Mouse (Mus musculus): ENCODE data around the gene Wdfy3. TPM values are rescaled to one million over a fixed set of nuclear protein-coding genes. Genes with fewer than 3 reads are reported as not detected.

Wdfy3 gene
- total RNA-seq, 1 experiment from 2014 or later, result 20.8 TPM

DNA sequence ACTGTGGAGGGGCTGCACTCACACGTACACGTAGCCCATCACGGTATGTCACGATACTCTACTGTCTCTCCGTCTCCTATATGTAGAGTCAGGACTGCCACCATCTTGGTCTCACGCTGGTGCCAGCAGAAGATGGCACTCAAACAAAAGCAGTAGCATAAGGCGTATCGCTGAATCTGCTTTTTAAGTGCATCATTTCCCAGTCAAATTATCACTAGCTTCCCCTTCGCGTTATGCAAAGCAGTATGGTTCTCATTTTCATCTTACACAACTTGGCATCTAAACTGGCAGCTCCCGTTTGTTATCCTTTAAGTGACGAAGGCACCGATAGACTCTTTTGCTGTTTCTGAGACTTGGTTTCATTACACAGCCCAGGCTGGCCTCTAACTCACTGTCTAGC is 110.4 kb downstream of the Wdfy3 start:
- ATAC-seq (ENCODE audit: extremely low read depth, insufficient number of reproducible peaks, low FRiP score, poor library complexity, severe bottlenecking), result no peak

DNA sequence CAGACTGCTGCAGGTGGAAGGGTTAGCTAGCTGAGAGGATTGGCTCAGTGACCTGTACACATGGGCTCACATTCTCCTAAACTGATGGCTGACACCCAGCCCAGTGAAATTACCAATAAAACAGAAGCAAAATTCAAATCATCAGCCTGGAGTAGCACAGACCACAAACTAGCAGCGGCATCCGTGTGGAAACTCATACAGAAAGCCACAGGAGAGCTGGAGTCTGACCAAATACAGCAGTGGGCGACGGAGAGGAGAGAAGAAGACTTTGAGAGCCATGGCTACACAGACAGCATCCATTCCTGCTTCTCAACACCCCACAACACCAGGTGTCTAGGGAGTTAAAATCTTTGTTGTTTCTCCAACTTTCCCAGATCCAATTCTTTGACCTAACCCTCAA is 110.8 kb downstream of the Wdfy3 start:
- no peak for ATAC-seq (ENCODE audit: extremely low read depth, insufficient number of reproducible peaks, low FRiP score, poor library complexity, severe bottlenecking)

DNA sequence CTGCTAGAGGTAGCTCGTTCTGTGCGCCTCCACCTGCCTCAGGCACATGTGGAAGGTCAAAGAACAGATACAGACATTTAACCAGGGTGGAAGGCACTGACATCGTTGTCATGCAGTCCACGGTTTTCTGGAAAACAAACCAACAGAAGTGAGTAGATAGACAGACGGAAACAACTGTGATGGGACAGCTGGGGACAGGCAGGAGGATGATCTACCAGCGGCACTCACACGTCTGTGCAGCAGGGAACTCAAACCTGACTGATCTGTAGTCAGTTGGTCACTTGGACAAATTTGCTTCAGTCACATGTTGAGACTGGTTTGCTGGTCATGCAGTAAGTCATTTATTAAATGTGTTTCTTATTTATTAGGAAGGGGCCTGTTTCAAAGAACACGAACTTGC is 112.3 kb downstream of the Wdfy3 start:
- no peak for ATAC-seq (ENCODE audit: extremely low read depth, insufficient number of reproducible peaks, low FRiP score, poor library complexity, severe bottlenecking)

DNA sequence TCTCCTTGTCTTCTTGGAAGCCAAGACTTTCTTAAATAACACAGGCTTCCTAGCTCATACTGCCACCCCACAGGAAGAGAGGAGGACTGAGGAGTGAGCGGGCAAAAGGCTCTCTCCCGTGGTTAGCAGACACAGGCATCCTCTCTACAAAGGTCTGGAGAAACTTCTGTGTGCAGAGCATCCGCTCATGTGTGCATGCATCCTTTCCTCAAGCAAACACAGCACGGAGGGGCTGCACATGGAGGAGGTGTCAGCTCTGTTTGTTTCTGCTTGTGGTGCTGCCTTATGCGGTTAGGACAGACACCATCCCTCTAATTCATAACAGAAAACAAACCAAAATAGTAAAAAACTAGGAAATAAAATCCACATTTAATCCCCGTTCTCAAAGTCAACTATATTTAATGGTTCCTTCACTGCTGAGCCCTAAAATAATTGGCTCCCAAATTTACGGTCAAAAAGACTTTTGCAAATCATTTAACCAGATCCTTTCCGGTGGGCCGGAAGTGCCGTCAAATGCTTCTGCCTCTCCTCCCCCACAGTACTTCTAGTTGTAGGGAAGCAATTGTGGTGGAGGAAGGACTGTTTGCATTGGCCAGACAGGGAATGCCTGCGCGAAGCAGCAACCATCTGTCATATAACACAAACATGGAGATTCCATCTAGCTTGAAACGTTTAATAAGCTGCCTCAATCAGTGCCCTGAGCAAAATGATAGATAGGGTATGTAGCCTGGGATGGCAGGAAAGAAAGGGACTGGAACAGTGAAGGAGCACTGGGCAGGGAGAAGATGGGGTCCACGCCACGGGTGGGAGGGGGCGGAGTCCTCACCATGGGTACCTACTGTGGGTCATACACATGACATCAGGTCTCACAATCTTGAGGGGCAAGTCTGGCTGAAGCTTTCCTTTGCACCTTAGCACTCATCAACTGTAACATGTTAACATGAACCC is 115.1 kb downstream of the Wdfy3 start:
- ATAC-seq (ENCODE audit: extremely low read depth, insufficient number of reproducible peaks, low FRiP score, poor library complexity, severe bottlenecking), result no peak

DNA sequence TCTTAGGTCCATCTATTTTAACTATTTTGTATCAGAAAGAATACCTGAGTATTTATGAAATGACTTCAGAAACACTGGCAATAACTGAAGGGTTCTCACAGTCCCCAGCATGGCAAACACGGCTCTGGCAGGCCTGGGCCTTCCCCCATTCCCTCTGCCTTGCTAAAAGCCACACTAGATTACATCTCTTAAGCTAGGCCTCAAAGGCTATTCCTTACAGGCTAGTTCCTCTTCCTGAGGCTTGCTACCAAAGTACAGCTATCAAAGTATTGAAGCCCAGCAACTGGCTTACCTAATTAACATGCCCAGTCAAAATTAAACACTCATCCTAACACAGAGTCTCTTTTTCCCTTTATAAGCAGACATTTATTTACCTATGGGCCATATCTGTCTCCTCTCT is 117.8 kb downstream of the Wdfy3 start:
- no peak for ATAC-seq (ENCODE audit: extremely low read depth, insufficient number of reproducible peaks, low FRiP score, poor library complexity, severe bottlenecking)

DNA sequence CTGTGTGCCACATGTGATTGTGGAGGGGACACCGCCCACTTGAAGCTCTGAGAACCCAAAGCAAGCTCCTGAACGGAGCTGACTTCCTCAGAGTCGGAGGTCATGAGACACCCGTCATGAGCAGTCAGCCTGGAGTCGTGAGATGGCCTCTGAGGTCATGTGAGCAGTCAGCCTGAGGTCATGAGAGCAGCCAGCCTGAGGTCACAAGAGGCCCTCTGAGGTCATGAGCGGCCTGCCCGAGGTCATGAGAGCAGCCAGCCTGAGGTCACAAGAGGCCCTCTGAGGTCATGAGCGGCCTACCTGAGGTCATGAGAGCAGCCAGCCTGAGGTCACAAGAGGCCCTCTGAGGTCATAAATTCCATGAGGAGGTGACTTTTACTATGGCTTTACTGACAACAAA is 120.4 kb downstream of the Wdfy3 start:
- ATAC-seq (ENCODE audit: extremely low read depth, insufficient number of reproducible peaks, low FRiP score, poor library complexity, severe bottlenecking), result no peak

DNA sequence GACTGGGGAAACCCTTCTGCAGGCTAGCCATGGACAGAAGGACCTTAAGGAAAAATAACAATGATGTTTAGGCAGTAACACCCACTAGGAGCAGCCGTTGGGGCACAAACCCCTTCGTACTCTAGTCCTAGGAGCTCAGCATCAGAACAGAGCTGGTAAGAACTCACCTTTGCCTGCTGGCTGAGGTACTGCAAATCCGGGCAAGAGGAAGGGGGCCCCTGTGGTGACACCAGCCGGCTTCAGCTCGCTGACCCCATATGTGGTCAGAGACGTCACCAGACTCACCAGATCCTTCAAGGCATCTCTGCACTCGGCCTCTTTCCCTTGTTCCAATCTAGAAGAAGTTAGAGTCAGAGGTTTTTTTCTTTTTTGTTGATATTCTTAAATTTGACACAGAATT is 121.1 kb downstream of the Wdfy3 start:
- ATAC-seq (ENCODE audit: extremely low read depth, insufficient number of reproducible peaks, low FRiP score, poor library complexity, severe bottlenecking), result no peak

DNA sequence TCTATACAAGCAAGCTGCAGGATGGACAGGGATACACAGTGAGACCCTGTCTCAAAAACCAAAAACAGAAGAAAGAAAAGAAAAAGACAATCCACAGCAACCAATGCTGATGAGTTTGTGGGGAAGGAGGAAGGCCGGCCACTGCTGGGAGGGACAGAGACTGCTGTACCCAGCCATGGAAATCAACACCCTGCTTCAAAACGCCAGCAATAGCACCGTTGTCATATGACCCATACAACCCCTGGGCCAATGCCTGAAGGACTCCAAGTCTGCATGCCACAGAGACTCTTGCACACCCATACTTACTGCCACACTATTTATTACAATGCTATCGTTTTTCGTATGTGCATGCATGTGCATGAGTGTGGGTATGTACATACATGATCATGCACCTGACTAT is 124.0 kb downstream of the Wdfy3 start:
- no peak for ATAC-seq (ENCODE audit: extremely low read depth, insufficient number of reproducible peaks, low FRiP score, poor library complexity, severe bottlenecking)

DNA sequence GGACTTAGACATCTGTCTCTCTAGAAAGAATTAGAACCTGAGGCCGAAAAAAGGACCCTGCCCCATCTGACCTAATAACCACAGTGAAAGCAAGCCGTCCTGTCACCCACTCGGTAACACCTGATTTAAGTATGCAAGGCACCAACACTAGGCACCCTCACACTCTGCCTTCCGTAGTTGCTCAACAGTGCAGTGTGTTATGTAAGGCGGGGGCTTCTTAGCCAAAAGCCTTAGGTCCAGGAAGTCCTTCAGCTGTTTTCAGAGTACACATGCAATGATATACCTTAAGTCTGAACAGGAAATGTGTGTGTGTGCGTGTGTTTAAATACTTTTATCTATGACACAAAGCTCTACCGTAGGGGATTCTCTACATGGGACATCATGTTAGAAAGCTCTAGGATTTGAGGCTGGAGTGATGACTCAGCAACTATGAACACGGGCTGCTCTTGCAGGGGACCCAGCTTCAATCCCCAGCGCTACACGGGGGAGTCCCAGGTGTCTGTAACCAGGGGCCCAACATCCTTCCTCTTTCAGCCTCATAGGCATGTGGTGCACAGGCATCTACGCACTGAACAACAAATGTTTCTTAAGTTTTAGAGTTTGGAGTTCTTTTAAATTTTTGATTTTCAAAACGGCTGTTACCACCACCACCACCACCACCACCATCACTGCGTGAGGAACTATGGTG is 131.7 kb downstream of the Wdfy3 start:
- peak; percentile 60; the same call in 1 of the 2 replicates for ATAC-seq (ENCODE audit: extremely low read depth, insufficient number of reproducible peaks, low FRiP score, poor library complexity, severe bottlenecking)

DNA sequence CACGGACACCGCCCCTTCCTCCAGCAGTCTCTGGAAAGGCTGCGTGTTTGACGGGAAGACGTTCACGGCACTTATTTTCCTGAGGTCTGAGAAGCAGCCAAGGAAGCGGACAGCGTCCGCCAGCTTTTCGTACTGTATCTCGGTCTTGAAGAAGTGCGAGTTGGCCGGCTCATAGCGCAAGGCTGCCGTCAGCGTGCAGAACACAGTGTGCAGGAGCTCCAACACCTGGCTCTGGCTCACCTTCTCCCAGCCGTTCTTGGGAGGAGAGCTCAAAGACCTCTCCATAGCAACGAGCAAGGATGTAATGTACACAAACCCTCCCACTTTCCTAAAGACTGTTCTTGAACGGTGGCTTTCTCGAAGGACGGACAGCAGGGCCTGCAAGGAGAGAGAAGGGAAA is 132.4 kb downstream of the Wdfy3 start:
- ATAC-seq (ENCODE audit: extremely low read depth, insufficient number of reproducible peaks, low FRiP score, poor library complexity, severe bottlenecking), result no peak

DNA sequence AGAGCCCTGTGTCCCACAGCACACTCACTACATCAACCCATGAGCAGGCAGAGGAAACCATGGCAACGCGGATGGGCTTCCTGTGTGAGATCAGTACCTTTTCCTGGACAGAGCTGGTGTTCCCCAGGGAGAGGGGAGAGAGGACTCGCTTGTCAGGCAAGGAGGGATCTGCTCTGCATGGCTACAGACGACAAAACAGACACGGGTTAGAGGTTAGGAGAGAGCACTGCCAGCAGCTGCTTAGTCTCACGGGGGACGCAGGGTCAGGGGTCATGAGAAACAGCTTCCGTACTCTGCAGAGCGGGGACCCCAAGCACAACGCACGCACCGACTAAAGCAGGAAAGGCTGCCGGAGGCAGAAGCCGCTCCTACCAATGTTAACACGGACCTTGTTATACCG is 133.8 kb downstream of the Wdfy3 start:
- 0 out of 2 replicates have a peak, but pooled peaks have one; percentile 8 for ATAC-seq (ENCODE audit: extremely low read depth, insufficient number of reproducible peaks, low FRiP score, poor library complexity, severe bottlenecking)

DNA sequence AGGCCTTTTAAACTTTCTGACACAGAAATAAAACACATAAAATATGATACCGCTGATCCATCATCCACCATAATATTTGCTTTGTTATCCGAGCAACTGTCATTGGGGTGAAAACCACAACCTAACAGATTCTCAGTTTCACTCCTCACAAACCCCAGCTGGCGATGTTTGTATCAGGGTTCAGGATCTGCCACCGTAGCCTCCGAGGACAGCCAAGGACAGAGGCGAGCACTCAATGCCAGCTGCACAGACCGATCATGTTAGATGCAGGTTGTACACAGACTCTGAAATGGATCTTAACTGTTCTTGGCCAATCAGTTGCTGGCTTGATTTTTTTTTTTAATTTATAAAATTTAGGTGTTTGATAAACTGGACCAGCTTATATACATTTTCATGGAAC is 135.1 kb downstream of the Wdfy3 start:
- no peak for ATAC-seq (ENCODE audit: extremely low read depth, insufficient number of reproducible peaks, low FRiP score, poor library complexity, severe bottlenecking)

DNA sequence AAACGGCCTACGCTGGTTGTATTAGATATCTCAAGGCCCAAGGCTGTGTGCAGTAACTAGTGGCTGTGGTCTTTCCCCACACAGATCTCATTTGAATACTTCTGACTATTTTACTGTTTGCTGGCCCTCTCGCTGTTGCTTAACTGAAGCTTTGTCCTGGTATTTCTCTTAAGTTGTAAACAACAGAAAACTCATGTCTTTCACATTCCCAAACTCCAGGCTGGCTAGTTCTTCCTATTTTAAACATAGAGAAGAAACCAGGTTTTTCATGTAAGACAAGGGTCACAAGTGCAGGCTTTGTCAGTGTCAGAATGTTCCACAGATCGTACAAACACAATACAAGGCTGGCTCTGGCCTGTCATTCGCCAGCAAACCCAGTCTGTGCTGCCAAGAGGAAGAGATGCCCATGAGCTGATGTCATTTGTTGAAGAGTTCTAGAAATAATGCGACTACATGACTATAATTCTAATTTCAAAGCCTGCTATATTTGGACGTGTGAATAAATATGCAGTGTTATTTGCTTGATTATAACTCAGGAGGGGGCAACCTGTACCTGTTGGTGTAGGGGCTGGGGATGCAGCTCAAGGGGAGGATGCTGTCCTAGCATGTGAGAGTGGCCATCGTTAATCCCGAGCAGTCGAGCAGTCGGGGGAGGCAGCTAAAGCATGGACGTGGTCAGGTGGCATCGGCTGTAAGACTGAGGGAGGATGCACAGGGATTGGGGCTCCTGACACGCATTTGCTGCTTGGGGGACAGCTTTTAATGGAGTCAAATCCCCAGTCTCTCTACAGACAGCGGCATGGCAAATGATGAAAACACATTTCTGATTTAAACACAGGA is 136.5 kb downstream of the Wdfy3 start:
- no peak for ATAC-seq (ENCODE audit: extremely low read depth, insufficient number of reproducible peaks, low FRiP score, poor library complexity, severe bottlenecking)

DNA sequence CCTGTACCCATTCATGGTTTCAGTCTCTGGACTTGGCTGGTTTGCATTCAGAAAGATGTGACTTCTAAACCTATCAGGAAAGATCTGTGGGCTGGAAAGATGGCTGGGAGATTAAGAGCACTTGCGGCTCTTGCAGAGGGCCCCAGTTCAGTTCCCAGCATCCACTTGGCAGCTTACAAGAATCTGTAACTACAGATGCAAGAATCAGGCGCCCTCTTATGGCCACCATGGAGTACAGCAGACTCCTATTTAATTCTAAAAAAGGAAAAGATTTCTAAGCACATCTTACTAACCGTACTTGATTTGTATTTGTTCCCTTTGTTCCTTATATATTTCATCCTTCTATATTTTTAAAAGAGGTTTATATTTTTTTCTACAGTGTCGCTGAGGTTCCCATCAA is 137.7 kb downstream of the Wdfy3 start:
- no peak for ATAC-seq (ENCODE audit: extremely low read depth, insufficient number of reproducible peaks, low FRiP score, poor library complexity, severe bottlenecking)

DNA sequence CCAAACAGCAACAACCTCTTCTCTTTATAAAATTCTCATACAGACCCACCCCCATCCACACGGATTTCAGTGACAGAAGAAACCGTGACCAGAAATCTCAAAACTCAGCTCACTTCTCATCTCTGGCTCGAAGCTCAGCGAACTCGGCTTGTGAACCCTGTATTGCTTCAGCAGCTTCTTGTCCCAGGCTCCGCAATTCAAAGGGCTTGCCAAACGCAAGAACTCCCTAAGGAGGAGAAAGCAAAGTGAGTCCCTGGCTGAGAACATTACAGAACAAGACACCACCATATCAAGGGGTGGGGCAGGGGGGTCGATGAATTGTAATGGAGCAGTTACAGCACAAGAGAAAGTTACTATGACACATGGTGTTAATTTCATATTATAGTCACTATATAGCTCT is 143.4 kb downstream of the Wdfy3 start:
- ATAC-seq (ENCODE audit: extremely low read depth, insufficient number of reproducible peaks, low FRiP score, poor library complexity, severe bottlenecking), result no peak

DNA sequence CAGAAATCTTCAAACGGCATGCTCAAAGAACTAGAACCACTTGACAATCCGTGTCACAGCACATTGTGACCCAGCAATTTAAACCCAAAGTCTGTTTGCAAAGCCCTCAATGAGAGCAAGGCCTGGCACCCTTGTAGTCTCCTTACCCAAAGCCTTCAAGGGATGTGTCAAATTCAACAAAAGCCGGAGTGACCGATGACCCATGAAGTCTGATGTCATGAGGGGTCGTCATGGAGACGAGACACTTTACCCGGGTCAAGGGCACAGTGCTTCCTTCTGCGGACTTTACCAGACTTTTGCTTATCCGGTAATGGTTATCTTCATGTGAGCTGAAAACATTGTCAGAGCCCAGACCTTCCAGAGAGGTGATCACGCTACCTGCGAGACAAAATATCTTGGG is 146.0 kb downstream of the Wdfy3 start:
- no peak for ATAC-seq (ENCODE audit: extremely low read depth, insufficient number of reproducible peaks, low FRiP score, poor library complexity, severe bottlenecking)

DNA sequence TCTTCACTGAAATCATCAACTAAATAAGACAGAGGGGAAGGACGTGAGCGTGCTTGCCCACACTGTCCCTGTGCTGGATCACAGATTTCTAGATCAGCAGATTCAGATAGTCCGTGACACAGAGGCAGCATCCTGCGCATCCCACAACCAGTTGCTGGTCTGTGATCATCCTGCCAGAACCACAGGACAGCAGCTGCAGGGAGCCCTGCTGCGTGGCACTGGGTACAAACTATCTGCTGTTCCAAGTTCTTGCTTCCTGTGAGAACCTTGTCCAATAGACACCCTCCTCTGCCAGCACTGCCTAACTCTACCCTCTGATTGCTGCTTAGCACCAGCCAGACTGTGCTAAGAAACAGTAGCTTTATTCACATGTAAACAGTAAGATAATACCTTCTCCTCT is 150.2 kb downstream of the Wdfy3 start:
- ATAC-seq (ENCODE audit: extremely low read depth, insufficient number of reproducible peaks, low FRiP score, poor library complexity, severe bottlenecking), result no peak

DNA sequence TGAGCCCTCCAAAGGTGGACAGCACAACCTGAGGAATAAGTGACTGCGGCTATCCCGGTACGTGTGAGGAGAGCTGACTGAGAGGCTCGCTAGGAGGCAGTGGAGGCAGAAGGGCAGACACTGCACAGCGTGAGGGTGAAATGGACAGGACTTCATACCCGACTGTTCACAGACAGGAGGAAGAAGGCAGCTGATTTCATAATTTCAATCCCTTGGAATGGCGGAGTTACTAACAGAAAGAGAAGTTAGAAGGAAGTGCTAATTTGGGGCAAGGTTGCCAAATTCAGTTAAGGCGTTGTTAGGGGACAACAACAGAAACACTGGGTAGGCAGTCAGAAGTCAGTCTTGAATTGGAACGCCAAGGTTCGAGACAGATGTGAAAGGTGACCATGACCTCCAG is 160.3 kb downstream of the Wdfy3 start:
- ATAC-seq (ENCODE audit: extremely low read depth, insufficient number of reproducible peaks, low FRiP score, poor library complexity, severe bottlenecking), result no peak

DNA sequence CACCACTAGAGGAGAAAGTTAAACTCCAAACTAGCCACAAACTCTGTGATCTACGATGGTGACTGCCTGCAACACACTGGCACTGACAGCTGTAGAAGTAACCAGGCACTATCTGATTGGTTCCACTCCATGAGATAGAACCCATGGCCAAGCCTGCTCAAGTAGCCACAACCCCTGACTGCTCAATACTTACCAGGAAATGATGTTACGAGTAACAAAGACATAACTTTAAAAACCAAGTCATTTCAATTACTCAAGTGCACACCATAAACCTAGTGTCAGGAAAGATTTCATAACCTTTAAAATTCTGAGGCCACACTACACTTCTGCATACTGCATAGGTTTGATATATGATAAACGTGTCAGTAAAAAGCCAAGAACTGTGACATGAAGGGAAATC is 164.1 kb downstream of the Wdfy3 start:
- ATAC-seq (ENCODE audit: extremely low read depth, insufficient number of reproducible peaks, low FRiP score, poor library complexity, severe bottlenecking), result no peak

All from neutrophil, adult 5-6 weeks (primary cell).